Mouse (Mus musculus): ENCODE results near the gene Fat4. TPM values are rescaled to one million over a fixed set of nuclear protein-coding genes. Genes with fewer than 3 reads are reported as not detected.

Gene Fat4
- 4.6 and 5.3 TPM in 2 replicates for polyA plus RNA-seq (2015; fragmentation: Nextera tagmentation; extraction: Ambion mirVana)

- Histone ChIP-seq H3K27me3 (peaks cover 6% of the 10 kb centered on the region; the same call in 1 of the 2 replicates), H3K4me1 (peaks cover 26% of the 10 kb centered on the region), H3K9ac (peak within 1 kb of the TSS; percentile 79), H3K27ac (peak within 1 kb of the TSS; percentile 98), H3K4me3 (peak within 1 kb of the TSS; percentile 70), H3K4me2 (peak within 1 kb of the TSS; percentile 95), H3K9me3 (no peaks in the 10 kb centered on the region), H3K36me3 (peaks cover 22% of the 10 kb centered on the region)
- WGBS = under 1% methylated on average over 29 of the region's 29 CpGs
- ATAC-seq (ENCODE audit: borderline replicate concordance, extremely low read depth, low FRiP score, low TSS enrichment) = no peak
These were observed at the start of gene Fat4 for GRCm38 (mm10) chr3:38886890-38887355. TSS of gene Fat4 (plus strand) at chr3:38886940.

- Histone ChIP-seq H3K27me3 (no peaks in the 10 kb centered on the region), H3K9me3 (no peaks in the 10 kb centered on the region), H3K4me3 (no peak overlapping the region), H3K36me3 (no peaks in the 10 kb centered on the region), H3K4me1 (no peaks in the 10 kb centered on the region), H3K4me2 (no peak overlapping the region), H3K27ac (no peak overlapping the region), H3K9ac (no peak overlapping the region)
- ATAC-seq (ENCODE audit: borderline replicate concordance, extremely low read depth, low FRiP score, low TSS enrichment) = no peak
- WGBS = 38% methylated on average over 2 of the region's 2 CpGs
These were observed 47.3 kb upstream of the Fat4 start for GRCm38 (mm10) chr3:38839438-38839837.

DNA sequence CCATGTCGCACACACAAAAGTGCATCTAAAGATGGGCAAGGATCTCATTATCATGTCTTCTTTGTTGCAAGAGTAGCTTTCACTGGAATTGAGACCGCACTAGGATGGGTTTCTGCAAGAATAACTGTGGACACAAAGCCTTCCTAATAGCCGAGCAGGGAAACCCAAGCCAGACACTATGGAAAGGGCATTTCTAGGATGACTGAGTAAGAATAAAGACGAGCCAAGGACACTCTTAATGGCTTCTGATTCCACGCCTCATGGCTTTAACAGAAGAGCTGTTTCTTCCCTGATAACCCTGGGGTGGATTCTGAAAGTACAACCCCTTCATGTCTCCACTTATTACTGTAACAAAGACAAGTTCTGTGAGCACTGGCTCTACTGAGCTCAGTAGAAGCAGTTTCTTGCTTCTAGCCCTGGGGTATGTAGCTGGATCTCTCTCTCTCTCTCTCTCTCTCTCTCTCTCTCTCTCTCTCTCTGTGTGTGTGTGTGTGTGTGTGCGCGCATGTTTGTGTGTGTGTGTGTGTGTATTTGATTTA is 43.7 kb upstream of the Fat4 start:
- H3K36me3 ChIP-seq = no peaks in the 10 kb centered on the region
- no peak overlapping the region for H3K4me3 ChIP-seq
- no peak overlapping the region for H3K27ac ChIP-seq
- no peak for ATAC-seq (ENCODE audit: borderline replicate concordance, extremely low read depth, low FRiP score, low TSS enrichment)
- no peak overlapping the region for H3K4me2 ChIP-seq
- peaks cover 7% of the 10 kb centered on the region for H3K4me1 ChIP-seq
- no peaks in the 10 kb centered on the region for H3K9me3 ChIP-seq
- no peak overlapping the region for H3K9ac ChIP-seq
- no peaks in the 10 kb centered on the region for H3K27me3 ChIP-seq
- 89% methylated on average over 7 of the region's 7 CpGs for WGBS

GRCm38 (mm10) chr3:38846602-38847382 is 39.9 kb upstream of the Fat4 start:
- no peaks in the 10 kb centered on the region for H3K27me3 ChIP-seq
- no peak overlapping the region for H3K9ac ChIP-seq
- H3K4me3 ChIP-seq = no peak overlapping the region
- 22% methylated on average over 11 of the region's 11 CpGs for WGBS
- H3K9me3 ChIP-seq = no peaks in the 10 kb centered on the region
- no peaks in the 10 kb centered on the region for H3K36me3 ChIP-seq
- peaks cover 7% of the 10 kb centered on the region for H3K4me1 ChIP-seq
- no peak overlapping the region for H3K27ac ChIP-seq
- ATAC-seq (ENCODE audit: borderline replicate concordance, extremely low read depth, low FRiP score, low TSS enrichment) = no peak
- no peak overlapping the region for H3K4me2 ChIP-seq

DNA sequence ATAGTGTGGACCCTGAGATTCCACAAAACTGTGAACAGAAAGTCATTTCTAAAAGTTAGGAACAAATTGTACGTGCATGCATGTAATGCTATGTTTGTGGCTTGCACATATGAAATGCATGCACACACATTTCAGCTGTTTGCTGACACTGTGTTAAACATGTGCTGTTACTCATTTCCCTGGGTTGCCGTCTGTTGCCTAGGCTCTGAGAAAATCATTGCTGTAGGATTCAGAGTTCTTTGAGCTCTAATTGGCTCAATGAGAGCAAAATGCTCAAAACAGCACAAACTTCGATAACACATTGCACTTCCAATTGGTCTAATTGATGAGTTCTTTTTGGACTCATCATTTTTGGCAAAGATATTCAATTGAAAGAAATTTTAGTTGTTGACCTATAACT is 37.7 kb upstream of the Fat4 start:
- Histone ChIP-seq H3K4me2 (no peak overlapping the region), H3K9ac (no peak overlapping the region), H3K27ac (no peak overlapping the region), H3K36me3 (no peaks in the 10 kb centered on the region), H3K4me1 (peaks cover 7% of the 10 kb centered on the region), H3K9me3 (no peaks in the 10 kb centered on the region), H3K4me3 (no peak overlapping the region), H3K27me3 (no peaks in the 10 kb centered on the region)
- WGBS = 72% methylated on average over 3 of the region's 3 CpGs
- no peak for ATAC-seq (ENCODE audit: borderline replicate concordance, extremely low read depth, low FRiP score, low TSS enrichment)

- 16% methylated on average over 6 of the region's 6 CpGs for WGBS
These were observed 37.2 kb upstream of the Fat4 start for GRCm38 (mm10) chr3:38849536-38849935.

DNA sequence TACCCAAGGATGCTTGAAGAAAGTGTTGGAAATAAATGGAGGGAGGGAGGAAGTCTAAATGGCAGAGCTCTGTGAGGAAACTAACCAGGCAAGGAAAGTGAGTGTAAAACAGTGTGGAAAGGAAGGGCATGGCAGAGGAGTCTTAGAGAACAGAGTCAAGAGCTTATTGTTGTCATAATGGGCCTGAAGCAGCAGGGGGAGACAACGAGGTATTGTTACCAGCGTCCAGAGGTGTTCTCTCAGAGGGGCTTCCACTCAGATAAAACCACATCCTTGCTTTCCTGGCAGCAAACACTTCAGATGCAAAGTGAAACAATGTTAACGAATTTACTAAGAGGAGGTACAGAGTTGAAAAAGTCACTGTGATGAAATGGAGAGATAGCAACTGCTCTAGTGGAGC is 33.1 kb upstream of the Fat4 start:
- Histone ChIP-seq H3K27ac (no peak overlapping the region), H3K4me1 (no peaks in the 10 kb centered on the region), H3K27me3 (no peaks in the 10 kb centered on the region), H3K4me3 (no peak overlapping the region), H3K36me3 (no peaks in the 10 kb centered on the region), H3K9me3 (no peaks in the 10 kb centered on the region), H3K4me2 (no peak overlapping the region), H3K9ac (no peak overlapping the region)
- WGBS = 16% methylated on average over 3 of the region's 3 CpGs
- ATAC-seq (ENCODE audit: borderline replicate concordance, extremely low read depth, low FRiP score, low TSS enrichment) = no peak

More at GRCm38 (mm10) chr3:38849536-38849935, 37.2 kb upstream of the Fat4 start:
- Histone ChIP-seq H3K27me3 (no peaks in the 10 kb centered on the region), H3K27ac (no peak overlapping the region), H3K9me3 (no peaks in the 10 kb centered on the region), H3K4me3 (no peak overlapping the region), H3K9ac (no peak overlapping the region), H3K4me1 (peaks cover 7% of the 10 kb centered on the region), H3K36me3 (no peaks in the 10 kb centered on the region), H3K4me2 (no peak overlapping the region)
- 0 out of 2 replicates have a peak, but pooled peaks have one; percentile 23 for ATAC-seq (ENCODE audit: borderline replicate concordance, extremely low read depth, low FRiP score, low TSS enrichment)

GRCm38 (mm10) chr3:38860683-38861082 is 26.1 kb upstream of the Fat4 start:
- Histone ChIP-seq H3K9me3 (no peaks in the 10 kb centered on the region), H3K36me3 (no peaks in the 10 kb centered on the region), H3K4me2 (no peak overlapping the region), H3K4me3 (no peak overlapping the region), H3K27ac (no peak overlapping the region), H3K9ac (no peak overlapping the region), H3K4me1 (no peaks in the 10 kb centered on the region), H3K27me3 (no peaks in the 10 kb centered on the region)
- no peak for ATAC-seq (ENCODE audit: borderline replicate concordance, extremely low read depth, low FRiP score, low TSS enrichment)
- 39% methylated on average over 5 of the region's 5 CpGs for WGBS

DNA sequence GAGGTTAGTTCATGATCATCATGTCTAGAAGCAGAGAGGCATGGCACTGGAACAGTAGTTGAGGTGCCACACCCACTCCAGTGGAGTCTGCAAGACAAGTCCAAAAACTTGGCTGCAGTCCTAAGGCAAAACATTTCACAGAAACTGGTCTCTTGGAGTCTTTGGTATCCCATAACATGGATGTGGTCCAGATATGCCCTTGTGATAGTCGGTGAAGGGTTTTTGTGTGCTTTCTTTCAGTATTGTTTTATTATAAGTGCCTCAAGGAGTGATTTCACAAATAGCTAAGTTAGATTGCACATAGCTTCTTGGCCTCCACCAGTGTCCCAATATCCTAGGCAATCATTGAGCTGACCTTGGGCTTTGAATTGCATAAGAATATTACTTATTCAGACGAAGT is 15.4 kb upstream of the Fat4 start:
- WGBS = 79% methylated on average over 2 of the region's 2 CpGs
- Histone ChIP-seq H3K9ac (no peak overlapping the region), H3K9me3 (no peaks in the 10 kb centered on the region), H3K27ac (no peak overlapping the region), H3K4me3 (no peak overlapping the region), H3K27me3 (no peaks in the 10 kb centered on the region), H3K4me2 (no peak overlapping the region), H3K4me1 (no peaks in the 10 kb centered on the region), H3K36me3 (no peaks in the 10 kb centered on the region)
- ATAC-seq (ENCODE audit: borderline replicate concordance, extremely low read depth, low FRiP score, low TSS enrichment) = no peak

GRCm38 (mm10) chr3:38875872-38876271 is 10.9 kb upstream of the Fat4 start:
- Histone ChIP-seq H3K4me3 (no peak overlapping the region), H3K27me3 (no peaks in the 10 kb centered on the region), H3K4me1 (no peaks in the 10 kb centered on the region), H3K4me2 (no peak overlapping the region), H3K27ac (no peak overlapping the region), H3K9me3 (no peaks in the 10 kb centered on the region), H3K36me3 (no peaks in the 10 kb centered on the region), H3K9ac (no peak overlapping the region)
- no peak for ATAC-seq (ENCODE audit: borderline replicate concordance, extremely low read depth, low FRiP score, low TSS enrichment)
- 86% methylated on average over 2 of the region's 2 CpGs for WGBS

DNA sequence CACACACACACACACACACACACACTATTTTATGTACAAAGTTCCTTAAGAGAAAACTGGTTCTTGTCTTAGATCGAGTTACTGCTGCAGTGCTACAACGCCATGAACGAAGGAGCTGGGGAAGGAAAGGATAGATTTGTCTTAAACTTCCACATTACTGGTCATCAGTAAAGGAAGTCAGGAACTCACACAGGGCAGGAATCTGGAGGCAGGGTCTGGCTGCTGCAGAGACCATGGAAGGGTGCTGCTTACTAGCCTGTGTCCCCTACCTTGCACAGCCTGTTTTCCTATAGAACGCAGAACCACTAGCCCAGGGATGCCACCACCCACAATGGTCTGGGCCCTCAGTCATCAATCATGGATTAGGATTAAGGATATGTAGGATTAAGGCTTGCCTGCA is 10.0 kb upstream of the Fat4 start:
- Histone ChIP-seq H3K4me2 (no peak overlapping the region), H3K36me3 (no peaks in the 10 kb centered on the region), H3K27ac (no peak overlapping the region), H3K4me3 (no peak overlapping the region), H3K4me1 (no peaks in the 10 kb centered on the region), H3K9ac (no peak overlapping the region), H3K27me3 (no peaks in the 10 kb centered on the region), H3K9me3 (no peaks in the 10 kb centered on the region)
- no peak for ATAC-seq (ENCODE audit: borderline replicate concordance, extremely low read depth, low FRiP score, low TSS enrichment)
- WGBS = 87% methylated on average over 4 of the region's 4 CpGs

DNA sequence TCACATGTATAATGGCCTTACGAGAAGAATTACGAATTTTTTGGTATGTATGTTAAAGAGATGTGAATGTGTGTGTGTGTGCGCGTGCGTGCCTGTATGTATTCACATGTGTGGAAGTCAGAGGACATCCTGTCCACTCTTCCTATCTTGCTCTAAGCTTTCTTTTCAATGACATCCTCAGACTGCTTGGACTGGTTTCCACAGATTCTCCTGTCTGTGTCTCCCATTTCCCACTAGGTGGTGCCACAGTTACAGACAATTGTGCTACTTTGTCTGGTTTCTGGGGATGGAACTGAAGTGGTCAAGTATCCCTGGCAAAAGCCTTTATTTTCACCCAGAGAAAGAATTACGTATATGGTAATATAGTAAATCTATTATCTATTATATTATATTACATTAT is 4.0 kb upstream of the Fat4 start:
- no peaks in the 10 kb centered on the region for H3K9me3 ChIP-seq
- H3K27ac ChIP-seq = no peak overlapping the region
- no peak overlapping the region for H3K4me2 ChIP-seq
- WGBS = 54% methylated on average over 6 of the region's 6 CpGs
- no peak overlapping the region for H3K9ac ChIP-seq
- peaks cover 6% of the 10 kb centered on the region; the same call in 1 of the 2 replicates for H3K27me3 ChIP-seq
- no peaks in the 10 kb centered on the region for H3K36me3 ChIP-seq
- no peak for ATAC-seq (ENCODE audit: borderline replicate concordance, extremely low read depth, low FRiP score, low TSS enrichment)
- H3K4me1 ChIP-seq = peaks cover 8% of the 10 kb centered on the region
- H3K4me3 ChIP-seq = no peak overlapping the region
